Mouse (Mus musculus) heart, adult 2 months (tissue): ENCODE data around the gene Ubr1.

Experiments used
- EP300 ChIP-seq: fragments of 200-500 bp; IDR thresholded peaks from 2 replicates; pipeline ENCODE4 v1.6.1; 2011; ENCODE audit warnings: low read depth, low read length, control low read depth; ENCODE audit not compliant: insufficient read depth
- POLR2A ChIP-seq: fragments of 200-500 bp; IDR thresholded peaks from 2 replicates; pipeline ENCODE4 v1.6.1; 2011; ENCODE audit warnings: mild to moderate bottlenecking, low read depth, low read length, control low read depth; ENCODE audit not compliant: insufficient read depth

DNA sequence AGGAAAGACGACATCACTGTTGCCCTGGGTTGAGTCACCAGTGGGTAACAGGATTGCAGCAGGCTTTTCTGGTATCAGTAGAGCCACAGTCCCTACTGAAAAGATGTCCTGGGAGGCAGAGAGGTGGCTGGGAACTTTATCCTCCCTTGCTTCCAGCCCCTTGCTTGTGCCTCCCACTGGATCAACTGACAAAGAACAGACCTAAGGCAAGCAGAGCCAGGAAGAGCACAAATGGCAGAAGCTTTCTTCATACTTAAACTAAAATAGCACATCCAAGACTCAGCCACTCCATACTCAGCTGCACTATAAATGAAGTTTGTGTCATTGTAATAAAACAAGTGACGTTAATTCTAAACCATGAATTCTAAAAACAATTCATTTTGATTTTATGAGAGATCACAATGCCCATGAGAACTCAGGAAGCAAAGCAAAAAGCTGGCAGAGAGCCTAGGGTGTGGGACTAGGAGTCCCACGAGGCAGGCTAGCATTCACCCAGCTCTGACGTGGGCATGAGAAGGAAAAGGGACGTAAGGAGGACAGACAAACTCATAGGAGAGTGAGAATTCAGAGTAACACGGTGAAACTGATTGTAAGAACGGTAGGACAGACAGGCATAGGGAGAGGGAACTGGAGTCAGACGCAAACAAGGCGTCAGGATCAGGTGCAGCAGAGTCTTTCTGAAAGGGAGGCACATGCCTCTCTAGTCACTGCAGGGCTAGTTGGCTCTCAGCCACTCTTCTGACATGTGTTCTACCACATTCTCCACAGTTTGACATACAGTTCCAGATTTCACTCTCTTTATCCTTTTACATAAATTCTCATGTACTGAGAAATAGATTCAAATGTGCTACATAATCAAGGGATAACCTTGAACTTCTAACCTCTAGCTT, 98.8 kb downstream of the Ubr1 start:
- no peak for TF ChIP-seq POLR2A
- TF ChIP-seq EP300: no peak
